Mouse (Mus musculus): ENCODE results near the gene Abhd15. TPM values are rescaled to one million over a fixed set of nuclear protein-coding genes. Genes with fewer than 3 reads are reported as not detected.
A peak's percentile ranks its signal among the peaks of the same experiment; 100 is the strongest.

Gene Abhd15
- polyA plus RNA-seq, 1 experiment, result 0.77 TPM

- Histone ChIP-seq H3K4me1 (ENCODE audit: control insufficient read depth, insufficient read depth, low read length) (peaks cover 23% of the 10 kb centered on the region), H3K4me3 (ENCODE audit: insufficient read depth, low read length) (no peak overlapping the region), H3K27ac (ENCODE audit: insufficient read depth, low read length) (0 out of 2 replicates have a peak overlapping the region, but pooled peaks have one; percentile 8)
- TF ChIP-seq POLR2A (IDR thresholded peaks at IDR 0.05; ENCODE audit: extremely low read depth, insufficient read depth, low read length) (no peak), CTCF (IDR thresholded peaks at IDR 0.05; ENCODE audit: extremely low read depth, insufficient read depth, low read length) (no peak)
These were observed 31.2 kb upstream of the Abhd15 start for GRCm38 (mm10) chr11:77483510-77484255.

- Histone ChIP-seq H3K27ac (ENCODE audit: insufficient read depth, low read length) (no peak overlapping the region), H3K4me1 (ENCODE audit: control insufficient read depth, insufficient read depth, low read length) (peaks cover 23% of the 10 kb centered on the region), H3K4me3 (ENCODE audit: insufficient read depth, low read length) (no peak overlapping the region)
- TF ChIP-seq CTCF (IDR thresholded peaks at IDR 0.05; ENCODE audit: extremely low read depth, insufficient read depth, low read length), result no peak
- no peak for TF ChIP-seq POLR2A (IDR thresholded peaks at IDR 0.05; ENCODE audit: extremely low read depth, insufficient read depth, low read length)
These were observed 29.7 kb upstream of the Abhd15 start for GRCm38 (mm10) chr11:77485229-77485628.

GRCm38 (mm10) chr11:77486798-77487197 is 28.1 kb upstream of the Abhd15 start:
- Histone ChIP-seq H3K4me3 (ENCODE audit: insufficient read depth, low read length) (no peak overlapping the region; the same call in 1 of the 2 replicates), H3K4me1 (ENCODE audit: control insufficient read depth, insufficient read depth, low read length) (peaks cover 23% of the 10 kb centered on the region), H3K27ac (ENCODE audit: insufficient read depth, low read length) (peak overlapping the region; percentile 67)
- TF ChIP-seq CTCF (IDR thresholded peaks at IDR 0.05; ENCODE audit: extremely low read depth, insufficient read depth, low read length), result 0 out of 2 replicates have a peak, but pooled peaks have one; percentile 8
- TF ChIP-seq POLR2A (IDR thresholded peaks at IDR 0.05; ENCODE audit: extremely low read depth, insufficient read depth, low read length), result no peak

- TF ChIP-seq POLR2A (IDR thresholded peaks at IDR 0.05; ENCODE audit: extremely low read depth, insufficient read depth, low read length) (no peak), CTCF (IDR thresholded peaks at IDR 0.05; ENCODE audit: extremely low read depth, insufficient read depth, low read length) (no peak)
- Histone ChIP-seq H3K4me1 (ENCODE audit: control insufficient read depth, insufficient read depth, low read length) (peaks cover 18% of the 10 kb centered on the region), H3K27ac (ENCODE audit: insufficient read depth, low read length) (peak overlapping the region; percentile 82), H3K4me3 (ENCODE audit: insufficient read depth, low read length) (peak overlapping the region; percentile 94)
These were observed 25.9 kb upstream of the Abhd15 start for GRCm38 (mm10) chr11:77488771-77489581.

- H3K4me1 ChIP-seq (ENCODE audit: control insufficient read depth, insufficient read depth, low read length), result peaks cover 16% of the 10 kb centered on the region
- peak within 1 kb of the TSS; percentile 82 for H3K27ac ChIP-seq (ENCODE audit: insufficient read depth, low read length)
- TF ChIP-seq CTCF (IDR thresholded peaks at IDR 0.05; ENCODE audit: extremely low read depth, insufficient read depth, low read length), result no peak
- peak; percentile 65 for TF ChIP-seq POLR2A (IDR thresholded peaks at IDR 0.05; ENCODE audit: extremely low read depth, insufficient read depth, low read length)
- H3K4me3 ChIP-seq (ENCODE audit: insufficient read depth, low read length), result peak within 1 kb of the TSS; percentile 94
These were observed 25.2 kb upstream of the Abhd15 start, which contains the start of gene Ankrd13b for GRCm38 (mm10) chr11:77489591-77490235. TSS of gene Ankrd13b (minus strand) at chr11:77489678.

- peak overlapping the region; percentile 94 for H3K4me3 ChIP-seq (ENCODE audit: insufficient read depth, low read length)
- TF ChIP-seq CTCF (IDR thresholded peaks at IDR 0.05; ENCODE audit: extremely low read depth, insufficient read depth, low read length), result no peak
- TF ChIP-seq POLR2A (IDR thresholded peaks at IDR 0.05; ENCODE audit: extremely low read depth, insufficient read depth, low read length), result no peak
- H3K27ac ChIP-seq (ENCODE audit: insufficient read depth, low read length), result peak overlapping the region; percentile 49
- peaks cover 18% of the 10 kb centered on the region for H3K4me1 ChIP-seq (ENCODE audit: control insufficient read depth, insufficient read depth, low read length)
These were observed 24.5 kb upstream of the Abhd15 start for GRCm38 (mm10) chr11:77490451-77490850.

- peaks cover 14% of the 10 kb centered on the region for H3K4me1 ChIP-seq (ENCODE audit: control insufficient read depth, insufficient read depth, low read length)
- TF ChIP-seq CTCF (IDR thresholded peaks at IDR 0.05; ENCODE audit: extremely low read depth, insufficient read depth, low read length) (peak; percentile 74), POLR2A (IDR thresholded peaks at IDR 0.05; ENCODE audit: extremely low read depth, insufficient read depth, low read length) (peak; percentile 52; the same call in 1 of the 2 replicates)
These were observed 23.8 kb upstream of the Abhd15 start for GRCm38 (mm10) chr11:77491123-77491501.

GRCm38 (mm10) chr11:77491502-77492291 is 23.2 kb upstream of the Abhd15 start:
- TF ChIP-seq POLR2A (IDR thresholded peaks at IDR 0.05; ENCODE audit: extremely low read depth, insufficient read depth, low read length), result 0 out of 2 replicates have a peak, but pooled peaks have one; percentile 48
- TF ChIP-seq CTCF (IDR thresholded peaks at IDR 0.05; ENCODE audit: extremely low read depth, insufficient read depth, low read length), result no peak
- Histone ChIP-seq H3K27ac (ENCODE audit: insufficient read depth, low read length) (peak overlapping the region; percentile 78), H3K4me3 (ENCODE audit: insufficient read depth, low read length) (peak overlapping the region; percentile 54), H3K4me1 (ENCODE audit: control insufficient read depth, insufficient read depth, low read length) (peaks cover 12% of the 10 kb centered on the region)

More at GRCm38 (mm10) chr11:77491123-77491501, 23.8 kb upstream of the Abhd15 start:
- peak overlapping the region; percentile 78 for H3K27ac ChIP-seq (ENCODE audit: insufficient read depth, low read length)
- peak overlapping the region; percentile 54; the same call in 1 of the 2 replicates for H3K4me3 ChIP-seq (ENCODE audit: insufficient read depth, low read length)

All from cortical plate, adult 2 months (tissue).